Mouse (Mus musculus): ENCODE data around the gene Tube1. TPM values are rescaled to one million over a fixed set of nuclear protein-coding genes. Genes with fewer than 3 reads are reported as not detected.
A peak's percentile ranks its signal among the peaks of the same experiment; 100 is the strongest.

Gene Tube1
- total and polyA plus RNA-seq, 3 experiments, result 2.5 to 7.2 TPM; not detected in 1

DNA sequence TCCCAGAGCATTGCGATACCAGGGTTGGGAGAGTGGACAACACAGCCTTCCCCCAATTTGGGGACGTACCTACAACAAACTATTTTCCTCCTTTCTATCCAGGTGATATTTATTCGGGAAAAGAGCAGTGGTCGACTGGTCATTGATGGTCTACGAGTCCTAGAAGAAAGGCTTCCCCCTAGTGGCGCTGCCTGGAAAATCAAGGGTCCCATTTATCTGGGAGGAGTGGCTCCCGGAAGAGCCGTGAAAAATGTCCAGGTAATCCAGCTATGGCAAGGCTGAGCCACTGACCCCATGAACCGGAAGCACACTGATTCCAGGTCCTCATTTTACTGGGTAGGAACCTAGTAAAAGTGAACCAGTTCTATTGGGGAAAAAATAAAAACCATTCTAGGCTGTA is 36.8 kb upstream of the Tube1 start:
- Histone ChIP-seq H3K27ac (ENCODE audit: control insufficient read depth, low read depth, low read length) (no peak overlapping the region), H3K9ac (ENCODE audit: control insufficient read depth, low read depth, low read length, poor library complexity, severe bottlenecking) (no peak overlapping the region), H3K9me3 (replicated peaks; ENCODE audit: insufficient read depth, low read length) (no peaks in the 10 kb centered on the region), H3K36me3 (ENCODE audit: control insufficient read depth in 1 of 2, insufficient read depth in 2 of 2, low read length in 2 of 2) (no peaks in the 10 kb centered on the region), H3K27me3 (ENCODE audit: control insufficient read depth in 1 of 2, insufficient read depth in 2 of 2, low read length in 2 of 2) (no peaks in the 10 kb centered on the region), H3K79me2 (ENCODE audit: control insufficient read depth, insufficient read depth, low read length, poor library complexity) (no peaks in the 10 kb centered on the region), H3K4me3 (ENCODE audit: control insufficient read depth in 1 of 2, insufficient read depth in 1 of 2, low read depth in 2 of 2, low read length in 2 of 2) (no peak overlapping the region), H3K4me1 (ENCODE audit: control insufficient read depth in 1 of 2, insufficient read depth in 2 of 2, low read length in 2 of 2) (no peaks in the 10 kb centered on the region)
- no peak for TF ChIP-seq POLR2AphosphoS2 (IDR thresholded peaks at IDR 0.05; ENCODE audit: low read length)
- peak in 2 of 3 experiments; percentile 19 to 26; a peak in 3 of 6 replicates for TF ChIP-seq CTCF (IDR thresholded peaks at IDR 0.05 in 2 of 3, conservative IDR thresholded peaks at IDR 0.05 in 1 of 3; ENCODE audit: control insufficient read depth in 1 of 3, insufficient read depth in 1 of 3, low read depth in 2 of 3, low read length in 3 of 3, poor library complexity in 1 of 3, severe bottlenecking in 1 of 3)
- no peak for TF ChIP-seq EP300 (IDR thresholded peaks at IDR 0.05; ENCODE audit: low read depth in 1 of 2, low read length in 2 of 2)
- DNase-seq (ENCODE audit: low read depth, low spot score), result no peak

DNA sequence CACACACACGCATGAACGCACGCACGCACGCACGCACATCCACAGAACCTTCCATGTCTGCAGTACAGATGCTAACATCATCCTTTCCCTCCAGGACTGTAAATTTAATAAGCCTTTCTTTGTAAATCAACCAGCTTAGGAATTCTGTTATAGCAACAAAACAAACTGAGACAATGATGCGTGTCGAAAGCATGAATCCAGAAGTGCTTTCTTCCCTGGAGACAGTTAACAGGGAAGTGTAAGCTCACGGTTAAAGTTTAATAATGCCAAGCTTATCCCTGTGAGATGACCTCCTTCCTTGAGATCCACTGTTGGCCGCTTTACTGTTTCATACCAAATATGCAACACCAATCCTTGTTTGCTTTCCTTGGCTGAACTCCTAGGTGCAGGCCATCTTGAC is 35.0 kb upstream of the Tube1 start:
- Histone ChIP-seq H3K4me3 (ENCODE audit: control insufficient read depth in 1 of 2, insufficient read depth in 1 of 2, low read depth in 2 of 2, low read length in 2 of 2) (no peak overlapping the region), H3K27me3 (ENCODE audit: control insufficient read depth in 1 of 2, insufficient read depth in 2 of 2, low read length in 2 of 2) (no peaks in the 10 kb centered on the region), H3K9me3 (replicated peaks; ENCODE audit: insufficient read depth, low read length) (no peaks in the 10 kb centered on the region), H3K36me3 (ENCODE audit: control insufficient read depth in 1 of 2, insufficient read depth in 2 of 2, low read length in 2 of 2) (no peaks in the 10 kb centered on the region), H3K27ac (ENCODE audit: control insufficient read depth, low read depth, low read length) (no peak overlapping the region), H3K4me1 (ENCODE audit: control insufficient read depth in 1 of 2, insufficient read depth in 2 of 2, low read length in 2 of 2) (no peaks in the 10 kb centered on the region), H3K79me2 (ENCODE audit: control insufficient read depth, insufficient read depth, low read length, poor library complexity) (no peaks in the 10 kb centered on the region), H3K9ac (ENCODE audit: control insufficient read depth, low read depth, low read length, poor library complexity, severe bottlenecking) (no peak overlapping the region)
- no peak for DNase-seq (ENCODE audit: low read depth, low spot score)
- TF ChIP-seq MAX (IDR thresholded peaks at IDR 0.05; ENCODE audit: low read length) (no peak), EP300 (IDR thresholded peaks at IDR 0.05; ENCODE audit: low read depth in 1 of 2, low read length in 2 of 2) (no peak), KAT2A (conservative IDR thresholded peaks at IDR 0.05; ENCODE audit: low read depth, low read length) (no peak), TAL1 (IDR thresholded peaks at IDR 0.05; ENCODE audit: low read length) (no peak), MAFK (IDR thresholded peaks at IDR 0.05; ENCODE audit: borderline replicate concordance, low read depth, low read length) (no peak), ZKSCAN1 (IDR thresholded peaks at IDR 0.05; ENCODE audit: low read depth, low read length) (no peak), POLR2AphosphoS5 (IDR thresholded peaks at IDR 0.05; ENCODE audit: borderline replicate concordance, low read depth, low read length) (no peak)

DNA sequence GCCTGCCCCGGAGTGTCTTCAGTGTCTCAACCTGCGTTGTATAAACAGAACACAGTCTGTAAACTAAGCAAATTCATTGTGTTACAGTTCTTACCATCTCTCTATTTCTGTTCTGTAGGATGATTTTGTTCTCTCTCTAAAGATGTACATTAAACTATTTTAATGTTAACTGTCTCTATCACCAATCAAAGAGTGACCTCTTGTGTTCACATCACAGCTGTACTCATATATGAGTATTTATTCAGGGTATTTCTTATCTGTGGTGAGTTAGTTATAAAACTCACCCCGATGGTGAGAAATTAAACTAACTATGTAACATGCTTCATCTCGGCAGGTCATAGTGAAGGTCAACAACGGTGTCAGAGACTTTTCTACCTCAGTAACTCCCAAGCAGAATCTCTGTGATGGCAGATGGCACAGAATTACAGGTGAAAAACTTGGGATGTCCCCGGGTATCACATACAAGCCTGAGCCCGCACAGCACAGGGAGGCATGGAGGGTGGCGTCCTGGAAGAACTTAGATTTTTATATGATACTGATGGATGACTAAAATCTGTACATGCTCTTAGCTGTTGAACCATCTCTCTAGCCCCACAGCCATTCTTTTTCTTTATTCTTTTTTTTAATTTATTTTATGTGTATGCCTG is 28.9 kb upstream of the Tube1 start:
- no peak overlapping the region for H3K9ac ChIP-seq (ENCODE audit: control insufficient read depth, low read depth, low read length, poor library complexity, severe bottlenecking)
- no peaks in the 10 kb centered on the region for H3K4me1 ChIP-seq (ENCODE audit: control insufficient read depth in 1 of 2, insufficient read depth in 2 of 2, low read length in 2 of 2)
- TF ChIP-seq RAD21 (IDR thresholded peaks at IDR 0.05; ENCODE audit: low read depth, low read length) (no peak), POLR2AphosphoS5 (IDR thresholded peaks at IDR 0.05; ENCODE audit: borderline replicate concordance, low read depth, low read length) (no peak), NELFE (IDR thresholded peaks at IDR 0.05; ENCODE audit: low read depth, low read length) (no peak), CHD2 (IDR thresholded peaks at IDR 0.05; ENCODE audit: low read length) (no peak), POLR2A (IDR thresholded peaks at IDR 0.05; ENCODE audit: control insufficient read depth in 1 of 2, insufficient read depth in 1 of 2, low read depth in 1 of 2, low read length in 2 of 2, poor library complexity in 1 of 2) (no peak), MAX (IDR thresholded peaks at IDR 0.05; ENCODE audit: low read length) (no peak), UBTF (IDR thresholded peaks at IDR 0.05; ENCODE audit: borderline replicate concordance, insufficient read depth, low read depth, low read length) (no peak), SMC3 (IDR thresholded peaks at IDR 0.05; ENCODE audit: low read depth, low read length) (no peak), TBP (IDR thresholded peaks at IDR 0.05; ENCODE audit: low read depth, low read length) (no peak), RCOR1 (IDR thresholded peaks at IDR 0.05; ENCODE audit: low read depth, low read length) (no peak), USF2 (IDR thresholded peaks at IDR 0.05; ENCODE audit: borderline replicate concordance in 1 of 2, insufficient read depth in 1 of 2, low read depth in 1 of 2, low read length in 2 of 2) (no peak)

More for the DNA sequence above, 28.9 kb upstream of the Tube1 start:
- Histone ChIP-seq H3K27me3 (ENCODE audit: control insufficient read depth in 1 of 2, insufficient read depth in 2 of 2, low read length in 2 of 2) (no peaks in the 10 kb centered on the region), H3K79me2 (ENCODE audit: control insufficient read depth, insufficient read depth, low read length, poor library complexity) (no peaks in the 10 kb centered on the region), H3K9me3 (replicated peaks; ENCODE audit: insufficient read depth, low read length) (no peaks in the 10 kb centered on the region), H3K36me3 (ENCODE audit: control insufficient read depth in 1 of 2, insufficient read depth in 2 of 2, low read length in 2 of 2) (no peaks in the 10 kb centered on the region), H3K4me3 (ENCODE audit: control insufficient read depth in 1 of 2, insufficient read depth in 1 of 2, low read depth in 2 of 2, low read length in 2 of 2) (no peak overlapping the region), H3K27ac (ENCODE audit: control insufficient read depth, low read depth, low read length) (no peak overlapping the region)
- DNase-seq (ENCODE audit: low read depth, low spot score), result no peak

All from MEL (cell line).